Mouse (Mus musculus): ENCODE results near the gene Zmiz2. TPM values are rescaled to one million over a fixed set of nuclear protein-coding genes. Genes with fewer than 3 reads are reported as not detected.
"Not testable (repeated sequence)": the region's sequence is repeated elsewhere in the genome, so short reads cannot be mapped to it uniquely, and the experiment has no call there.

Gene Zmiz2
- total RNA-seq, 2 experiments from 2014 or later: 38.4 to 48.2 TPM

GRCm38 (mm10) chr11:6420283-6420703 lies 31.4 kb downstream of the Zmiz2 start:
- DNase-seq: no peak

DNA sequence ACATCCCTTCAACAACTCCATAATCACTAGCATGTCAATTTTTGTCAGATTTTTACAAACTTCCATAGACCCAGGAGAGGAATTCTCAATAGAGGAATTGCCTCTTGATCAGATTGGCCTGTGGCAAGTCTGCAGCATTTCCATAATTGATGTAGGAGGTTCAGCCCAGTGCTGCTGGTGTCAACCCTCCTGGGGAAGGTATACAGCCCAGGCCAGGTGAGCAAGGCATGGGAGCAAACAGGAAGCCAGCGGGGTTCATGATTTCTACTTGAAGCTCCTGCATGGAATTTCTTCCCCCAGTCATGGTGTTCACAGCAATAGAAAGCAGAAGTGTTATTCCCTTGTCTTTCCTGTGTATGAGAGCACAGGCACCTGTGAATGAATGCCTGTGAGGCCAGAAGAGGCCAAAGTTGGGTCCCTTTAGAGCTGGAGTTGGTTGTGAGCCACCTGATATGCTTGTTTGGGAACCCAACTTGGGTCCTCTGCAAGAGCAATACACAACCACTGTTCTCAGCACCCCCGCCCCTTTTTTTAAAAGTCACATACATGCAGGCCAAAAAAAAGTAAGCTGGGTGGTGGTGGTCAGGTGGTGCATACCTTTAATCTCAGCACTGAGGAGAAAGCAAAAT lies 32.0 kb downstream of the Zmiz2 start:
- DNase-seq: no peak

DNA sequence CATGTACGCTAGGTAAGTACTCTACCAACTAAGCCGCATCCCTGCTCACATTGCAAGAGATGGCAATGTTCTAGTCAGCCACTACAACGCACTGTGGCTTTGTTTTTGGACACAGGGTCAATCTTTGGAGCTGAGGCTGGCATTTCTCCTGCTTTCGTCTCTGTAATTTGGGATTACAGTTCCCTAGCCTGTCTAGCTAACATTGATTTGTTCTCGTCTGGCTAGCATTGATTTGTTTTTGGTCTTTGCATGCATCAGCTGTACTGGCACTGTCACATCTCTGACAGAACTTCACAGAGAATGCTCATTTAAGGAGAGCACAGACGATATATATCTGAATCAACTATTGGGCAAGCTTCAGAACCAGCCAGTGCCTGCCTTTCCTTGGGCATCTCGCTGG lies 41.3 kb downstream of the Zmiz2 start:
- no peak for DNase-seq

DNA sequence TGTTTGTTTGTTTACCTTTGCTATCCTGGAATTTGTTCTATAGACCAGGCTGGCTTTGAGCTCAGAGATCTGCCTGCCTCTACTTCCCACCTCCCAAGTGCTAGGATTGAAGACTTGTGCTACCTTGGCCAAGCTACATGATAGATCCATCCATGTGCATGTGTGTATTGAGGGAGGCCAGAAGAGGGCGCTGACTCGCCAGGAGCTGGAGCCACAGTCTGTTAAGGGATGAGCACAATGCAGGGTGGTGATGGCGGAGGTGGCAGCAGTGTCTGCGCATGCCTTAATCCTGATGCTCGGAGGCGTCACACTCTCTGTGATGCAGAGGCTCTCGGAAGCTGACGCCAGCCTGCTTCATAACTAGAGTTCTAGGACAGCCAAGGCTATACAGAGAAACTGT lies 47.6 kb downstream of the Zmiz2 start:
- DNase-seq: peak; percentile 70

DNA sequence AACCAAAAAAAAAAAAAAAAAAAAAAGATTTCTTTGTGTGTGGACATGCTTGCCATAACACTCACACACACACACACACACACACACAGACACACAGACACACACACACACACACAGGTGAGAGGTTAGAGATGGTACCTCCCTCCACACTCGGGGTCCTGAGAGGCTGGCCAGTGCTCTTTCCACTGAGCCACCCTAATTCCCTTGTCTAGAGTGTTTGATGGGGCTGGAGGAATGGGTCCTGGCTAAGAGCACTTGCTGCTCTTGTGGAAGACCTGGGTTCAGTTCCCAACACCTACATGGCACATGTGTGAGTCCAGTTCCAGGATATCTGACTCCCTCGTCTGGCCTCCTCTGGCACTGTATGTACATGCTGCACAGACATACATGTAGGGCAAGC lies 48.8 kb downstream of the Zmiz2 start:
- DNase-seq: no peak

DNA sequence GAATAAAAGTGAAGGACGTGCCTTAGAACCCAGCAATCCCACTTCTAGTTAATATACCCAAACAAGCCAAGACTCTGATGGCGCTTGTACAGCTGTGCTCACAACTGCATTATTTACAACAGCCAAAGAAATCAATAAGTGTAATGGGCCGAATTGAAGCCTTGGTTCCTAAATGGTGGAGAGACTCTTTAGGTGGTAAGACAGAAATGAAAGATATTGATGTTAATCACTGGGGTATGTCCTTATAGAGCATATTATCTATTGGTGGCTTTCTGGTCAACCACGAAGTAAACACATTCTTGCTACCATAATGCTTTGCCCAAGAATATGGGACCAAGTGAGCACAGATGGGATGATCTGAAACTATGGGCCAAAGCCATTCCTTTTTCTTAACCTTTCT lies 51.3 kb downstream of the Zmiz2 start:
- no peak for DNase-seq

GRCm38 (mm10) chr11:6442566-6442965 lies 53.7 kb downstream of the Zmiz2 start:
- no peak for DNase-seq

DNA sequence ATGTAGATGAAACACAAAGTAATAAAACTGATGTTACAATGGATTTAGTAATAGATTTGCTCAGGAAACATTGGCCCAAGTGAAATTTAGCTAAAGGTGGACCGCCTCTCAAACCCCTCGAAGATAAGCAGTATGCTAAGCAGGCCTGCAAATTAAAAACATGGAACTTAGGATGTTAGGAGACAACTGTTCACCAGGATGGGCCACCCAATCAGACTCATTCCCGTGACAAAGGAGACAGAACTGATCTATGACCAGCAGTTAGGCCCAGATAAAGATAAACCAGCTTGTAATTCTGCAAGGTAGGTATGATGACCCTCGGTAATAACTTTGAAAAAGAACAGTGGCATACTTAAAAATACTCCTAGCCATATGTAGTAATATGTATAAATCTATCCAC lies 54.2 kb downstream of the Zmiz2 start:
- DNase-seq: no peak

- no peak for DNase-seq
These were observed 54.8 kb downstream of the Zmiz2 start for GRCm38 (mm10) chr11:6443727-6444076.

GRCm38 (mm10) chr11:6444077-6444853 lies 55.4 kb downstream of the Zmiz2 start, which contains the start of gene H2afv:
Gene H2afv, minus strand, starts transcription at chr11:6444443.
- peak; percentile 99 for DNase-seq

GRCm38 (mm10) chr11:6445441-6445840 lies 56.6 kb downstream of the Zmiz2 start:
- no peak for DNase-seq

- DNase-seq: no peak
These were observed 57.1 kb downstream of the Zmiz2 start for GRCm38 (mm10) chr11:6445951-6446350.

GRCm38 (mm10) chr11:6447493-6447892 lies 58.6 kb downstream of the Zmiz2 start:
- DNase-seq: no peak

DNA sequence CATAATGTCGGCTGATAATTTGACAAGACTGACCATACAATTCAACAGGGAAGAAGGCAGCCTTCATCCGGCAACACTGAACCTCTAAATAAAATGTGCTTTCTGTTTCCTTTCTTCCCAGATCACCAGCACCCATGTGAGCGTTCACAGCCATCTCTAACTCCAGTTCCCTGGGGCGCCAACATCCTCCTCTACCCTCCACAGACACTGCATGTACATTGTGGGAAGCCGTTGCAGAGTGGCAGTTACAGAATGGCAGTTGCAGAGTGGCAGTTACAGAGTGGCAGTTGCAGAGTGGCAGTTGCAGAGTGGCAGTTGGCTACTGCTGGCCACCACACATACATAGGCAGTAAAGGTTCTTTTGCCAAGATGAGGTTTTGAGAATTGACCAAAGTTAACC lies 59.3 kb downstream of the Zmiz2 start:
- DNase-seq: not testable (repeated sequence)

Small RNA genes within 50 kb of the gene (microRNA-seq; reads per million reads assigned to microRNA genes)
- not detected for gene Mir7651

Other genes with a start within 250 kb of the Zmiz2 start
- gene A730071L15Rik, start 189.0 kb upstream of the Zmiz2 start, total RNA-seq (2021): under 1 TPM; 0.21 to 0.24 TPM
- gene Nudcd3, start 188.7 kb upstream of the Zmiz2 start, total RNA-seq (2021): 10 to 100 TPM; 45.8 to 52.3 TPM
- not detected for gene Npc1l1, start 158.9 kb upstream of the Zmiz2 start, total RNA-seq (2021)
- 10 to 100 TPM; 49.8 to 52.7 TPM for gene Ddx56, start 121.3 kb upstream of the Zmiz2 start, total RNA-seq (2021)
- 10 to 100 TPM; 83.3 to 86.5 TPM for gene Tmed4, start 114.2 kb upstream of the Zmiz2 start, total RNA-seq (2021)
- gene Ogdh, start 97.4 kb upstream of the Zmiz2 start, total RNA-seq (2021): 100 to 1,000 TPM; 854 to 941 TPM
- 1,000 to 10,000 TPM; 1,588 to 1,631 TPM for gene Ppia, start 26.4 kb downstream of the Zmiz2 start, total RNA-seq (2021)
- 10 to 100 TPM; 84.9 to 92.0 TPM for gene H2afv, start 55.4 kb downstream of the Zmiz2 start, total RNA-seq (2021)
- 10 to 100 TPM; 62.7 to 71.0 TPM for gene Purb, start 86.8 kb downstream of the Zmiz2 start, total RNA-seq (2021)
- gene Myo1g, start 131.9 kb downstream of the Zmiz2 start, total RNA-seq (2021): 1 to 10 TPM; 6.3 to 6.5 TPM
- gene Ccm2, start 157.8 kb downstream of the Zmiz2 start, total RNA-seq (2021): 10 to 100 TPM; 46.4 to 47.5 TPM
- gene Nacad, start 217.0 kb downstream of the Zmiz2 start, total RNA-seq (2021): 1 to 10 TPM; 4.2 to 5.7 TPM
- 10 to 100 TPM; 86.9 to 95.1 TPM for gene Tbrg4, start 237.0 kb downstream of the Zmiz2 start, total RNA-seq (2021)
- gene Wap, start 249.6 kb downstream of the Zmiz2 start, total RNA-seq (2021): not detected